Mouse (Mus musculus) 416B (cell line): ENCODE results near the gene Slc26a1.

Experiments
- DNase-seq: peaks from one replicate; pipeline ENCODE4 v3.0.0; 2011; ENCODE audit warnings: low read depth

Slc26a1 gene

DNA sequence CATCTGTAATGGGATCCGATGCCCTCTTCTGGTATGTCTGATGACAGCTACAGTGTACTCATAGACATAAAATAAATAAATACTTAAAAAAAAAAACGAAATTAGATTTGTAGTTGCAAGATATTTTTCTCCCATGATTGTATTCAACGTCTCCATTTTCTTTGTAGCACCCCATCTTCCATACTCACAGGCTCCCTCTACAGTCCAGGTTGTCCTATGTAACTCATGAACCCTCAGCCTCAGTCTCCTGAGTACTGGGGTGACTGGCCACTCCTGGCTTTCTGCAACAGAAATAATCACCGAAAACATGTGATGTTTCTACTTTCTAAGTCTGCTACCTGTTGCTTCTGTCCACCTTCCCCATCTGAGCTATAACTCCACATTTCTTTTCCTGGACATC is 15.8 kb upstream of the Slc26a1 start:
- peak; percentile 52 for DNase-seq

DNA sequence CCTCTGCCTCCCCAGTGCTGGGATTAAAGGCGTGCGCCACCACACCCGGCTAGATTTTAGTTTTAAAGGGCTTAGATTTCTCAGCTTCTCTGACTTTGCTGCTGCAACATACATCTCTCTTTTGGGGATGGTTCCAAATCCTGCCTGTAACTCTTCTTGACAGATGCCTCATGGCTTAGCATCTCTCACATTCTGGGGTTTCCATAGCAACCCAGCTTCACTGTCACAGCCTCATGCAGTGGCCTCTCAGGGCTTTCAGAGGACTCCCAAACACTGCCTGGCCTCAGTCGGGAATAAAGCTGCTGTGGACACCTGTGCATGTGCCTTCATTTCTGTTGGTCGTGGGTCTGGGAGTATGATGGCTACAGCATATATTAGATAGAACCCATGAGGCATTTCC is 13.7 kb upstream of the Slc26a1 start:
- DNase-seq = no peak

DNA sequence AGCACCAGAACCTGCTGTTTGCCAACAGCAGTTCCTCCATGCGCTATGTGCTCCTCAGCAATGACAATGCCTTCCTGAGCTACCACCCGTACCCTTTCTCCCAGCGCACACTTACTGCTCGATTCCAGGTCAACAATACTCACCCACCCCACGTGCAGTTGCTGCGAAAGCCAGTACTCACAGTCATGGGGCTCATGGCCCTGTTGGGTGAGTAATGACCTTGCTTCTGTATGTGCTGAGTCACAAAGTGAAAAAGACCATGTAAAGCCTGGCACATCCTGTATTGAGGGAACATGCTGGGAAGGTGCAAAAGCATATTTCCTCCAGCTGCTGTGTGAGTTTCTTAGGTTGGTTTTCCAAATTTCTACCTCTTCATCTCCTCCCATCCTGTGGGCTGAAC is 5.5 kb upstream of the Slc26a1 start:
- DNase-seq = peak; percentile 41

DNA sequence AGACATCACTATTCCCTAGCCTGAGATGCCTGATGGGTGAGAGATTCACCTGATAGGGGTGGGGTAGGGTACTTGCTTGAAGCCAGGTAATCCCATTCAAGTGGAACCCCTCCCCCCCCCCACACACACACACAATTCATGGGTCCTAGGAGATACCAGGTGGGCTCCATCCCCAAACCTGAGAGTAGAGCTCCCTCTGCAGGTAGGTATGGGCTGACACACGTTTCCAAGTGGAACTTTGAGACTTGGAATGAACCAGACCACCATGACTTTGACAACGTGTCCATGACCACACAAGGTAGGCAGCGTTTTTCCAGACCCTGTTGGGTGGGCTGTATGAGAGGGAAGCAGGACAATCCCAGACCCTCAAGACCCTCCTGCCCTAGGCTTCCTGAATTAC is 4.5 kb upstream of the Slc26a1 start:
- DNase-seq = no peak

DNA sequence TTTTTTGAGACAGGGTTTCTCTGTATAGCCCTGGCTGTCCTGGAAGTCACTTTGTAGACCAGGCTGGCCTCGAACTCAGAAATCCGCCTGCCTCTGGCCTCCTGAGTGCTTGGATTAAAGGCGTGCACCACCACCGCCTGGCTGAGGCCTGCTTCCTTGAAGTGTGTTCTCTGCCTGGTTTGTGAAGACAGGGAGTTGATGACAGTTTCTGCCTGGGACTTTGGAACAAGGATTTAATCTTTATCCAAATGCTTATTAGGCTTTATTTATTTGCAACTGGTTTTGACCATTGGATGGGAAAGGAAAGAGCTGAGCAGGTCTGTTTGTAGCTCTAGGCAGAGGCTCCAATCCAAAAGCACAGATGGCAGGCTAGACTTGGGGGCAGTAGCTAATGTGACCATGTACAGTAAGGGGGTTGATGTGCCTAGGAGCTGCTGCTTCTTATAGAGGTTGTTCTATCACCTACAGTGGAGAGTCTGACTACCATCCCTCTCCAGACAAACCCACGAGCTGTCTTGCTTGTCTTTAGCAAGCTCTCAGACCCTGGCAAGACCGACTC is 3.0 kb upstream of the Slc26a1 start:
- DNase-seq = no peak

DNA sequence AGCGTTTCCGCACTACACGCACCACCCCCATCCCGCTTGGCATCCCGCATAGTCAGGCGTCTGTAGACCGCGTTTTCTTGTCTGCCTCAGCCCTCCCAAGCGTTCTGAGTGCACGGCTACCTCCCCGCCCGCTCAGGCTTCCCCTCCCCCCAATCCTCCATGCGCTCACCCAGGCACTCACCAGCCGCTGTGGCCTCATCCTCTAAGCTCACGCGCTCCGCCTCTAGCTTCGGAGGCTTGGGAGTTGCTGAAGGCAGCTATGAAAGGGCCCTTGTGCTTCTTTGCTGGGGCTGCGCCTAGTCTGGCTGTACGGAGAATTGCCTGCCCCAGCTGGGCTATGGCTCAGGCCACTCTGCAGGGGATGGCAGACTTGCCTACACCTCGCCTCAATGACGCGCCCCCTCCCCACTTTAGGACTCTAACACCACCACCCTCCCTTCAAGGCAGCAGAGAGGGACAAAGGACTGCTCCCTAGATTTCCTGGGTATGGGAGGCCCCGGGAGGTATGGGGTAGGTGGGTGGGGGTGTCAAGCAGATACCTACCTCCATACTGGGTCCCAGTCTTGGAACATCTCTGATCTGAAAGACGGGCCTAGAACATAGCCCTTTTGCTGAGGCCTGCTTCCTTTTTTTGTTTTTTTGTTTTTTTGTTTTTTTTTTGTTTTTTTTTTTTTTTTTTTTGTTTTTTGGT is 2.4 kb upstream of the Slc26a1 start:
- no peak for DNase-seq

DNA sequence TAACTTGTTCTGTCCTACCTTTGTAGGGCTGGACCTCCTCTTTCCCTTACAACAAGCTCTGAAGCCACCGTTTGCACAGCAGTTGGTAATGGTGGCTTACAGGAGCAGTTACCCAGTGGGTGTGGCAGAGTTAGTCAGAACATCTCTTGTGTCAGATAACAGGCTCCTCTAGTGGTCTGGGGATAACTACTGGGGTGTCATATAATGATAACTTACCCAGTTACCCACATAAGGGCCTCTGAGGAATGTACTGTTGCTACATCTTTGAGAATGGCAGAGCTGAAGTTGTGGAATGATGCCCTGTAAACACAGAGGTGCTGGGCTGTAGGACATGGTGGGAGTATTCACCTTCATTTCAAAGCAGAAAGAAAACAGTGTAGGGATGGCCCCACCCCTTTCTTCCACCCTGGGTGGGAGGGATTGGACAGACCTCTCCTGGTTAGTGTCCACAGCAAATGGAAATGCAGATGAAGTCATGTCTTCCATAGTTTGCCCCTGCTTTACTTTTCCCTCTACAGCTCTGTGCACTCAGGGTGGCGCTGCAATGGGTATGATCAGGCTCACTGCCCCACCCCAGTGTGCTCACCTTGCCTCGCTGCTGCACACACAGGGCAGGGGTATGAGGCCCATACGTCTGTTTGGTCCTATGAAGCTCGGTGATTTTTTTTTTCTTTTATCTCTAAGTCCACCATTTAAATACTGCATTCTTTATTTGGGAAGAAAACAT is 1.6 kb upstream of the Slc26a1 start:
- no peak for DNase-seq

DNA sequence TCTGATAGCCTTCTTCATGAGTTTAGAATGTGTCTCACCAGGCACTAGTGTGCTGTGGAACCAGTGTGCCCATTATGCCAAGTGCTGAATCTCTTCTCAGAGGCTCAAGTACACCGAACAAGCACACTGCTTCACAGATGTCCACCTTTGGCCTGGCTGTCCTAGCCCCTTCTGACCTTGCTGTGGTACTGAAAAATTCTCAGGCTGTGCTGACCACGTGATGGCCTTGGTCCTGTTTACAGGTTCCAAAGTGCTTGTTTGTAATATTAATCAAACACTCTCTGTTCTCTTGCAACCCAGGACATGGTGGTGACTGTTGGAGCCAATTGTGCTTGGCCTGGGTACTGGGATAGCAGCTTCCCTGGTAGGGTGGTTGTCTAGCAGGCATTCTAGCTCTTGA is 745 bp downstream of the Slc26a1 start:
- no peak for DNase-seq

DNA sequence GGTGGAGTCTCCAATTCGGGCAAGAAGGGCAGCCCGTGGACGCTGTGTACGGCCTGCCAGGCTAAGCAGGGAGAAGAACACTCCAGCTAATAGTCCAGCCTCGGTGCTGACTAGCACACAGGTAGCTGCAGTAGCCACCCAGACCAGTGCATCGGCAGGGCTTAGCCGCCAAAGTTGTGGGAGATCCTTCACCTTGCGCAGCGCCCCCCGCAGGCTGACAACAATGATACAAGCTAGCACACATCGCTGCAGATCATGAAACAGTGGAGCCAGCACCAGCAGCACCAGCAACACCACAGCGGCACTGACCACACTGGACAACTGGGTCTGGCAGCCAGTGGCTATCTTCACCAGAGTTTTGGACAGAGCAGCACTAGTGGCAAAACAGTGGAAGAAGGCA is 3.6 kb downstream of the Slc26a1 start:
- no peak for DNase-seq

DNA sequence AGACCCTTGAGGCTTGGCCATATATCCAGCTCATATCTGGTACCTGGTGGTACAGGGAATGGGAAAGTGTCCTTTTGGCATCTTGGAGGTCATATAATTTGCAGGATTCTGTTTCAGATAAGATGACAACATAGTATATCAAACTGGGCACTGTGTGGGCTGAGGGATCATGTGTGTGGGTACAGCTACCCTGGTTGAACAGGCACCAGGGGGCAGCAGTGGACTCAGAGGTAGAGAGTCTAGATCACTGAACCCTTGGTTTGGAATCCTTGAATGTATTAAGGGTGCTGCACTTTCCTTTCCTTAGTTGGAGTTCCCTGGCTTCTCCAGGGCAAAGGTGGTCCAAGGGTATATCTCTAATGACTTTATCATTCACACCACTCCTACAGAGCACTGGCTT is 4.6 kb downstream of the Slc26a1 start:
- peak; percentile 81 for DNase-seq

DNA sequence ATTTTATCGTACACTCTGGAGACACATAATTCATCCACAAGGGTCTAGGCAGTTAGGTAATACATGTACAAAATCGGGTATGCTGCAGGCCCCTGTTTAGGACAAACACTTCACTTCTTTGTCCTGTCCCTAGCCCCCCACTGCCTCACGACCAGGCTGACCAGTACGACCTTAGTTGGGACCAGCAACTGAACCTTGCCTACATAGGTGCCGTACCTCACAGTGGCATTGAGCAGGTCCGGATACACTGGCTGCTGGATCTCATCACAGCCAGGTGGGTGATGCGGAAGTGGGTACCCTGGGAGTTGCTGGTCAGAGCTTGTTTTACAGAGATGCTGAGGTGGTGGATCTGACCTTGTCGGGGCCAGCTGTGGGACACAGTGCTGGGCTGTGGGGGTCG is 5.4 kb downstream of the Slc26a1 start:
- no peak for DNase-seq

DNA sequence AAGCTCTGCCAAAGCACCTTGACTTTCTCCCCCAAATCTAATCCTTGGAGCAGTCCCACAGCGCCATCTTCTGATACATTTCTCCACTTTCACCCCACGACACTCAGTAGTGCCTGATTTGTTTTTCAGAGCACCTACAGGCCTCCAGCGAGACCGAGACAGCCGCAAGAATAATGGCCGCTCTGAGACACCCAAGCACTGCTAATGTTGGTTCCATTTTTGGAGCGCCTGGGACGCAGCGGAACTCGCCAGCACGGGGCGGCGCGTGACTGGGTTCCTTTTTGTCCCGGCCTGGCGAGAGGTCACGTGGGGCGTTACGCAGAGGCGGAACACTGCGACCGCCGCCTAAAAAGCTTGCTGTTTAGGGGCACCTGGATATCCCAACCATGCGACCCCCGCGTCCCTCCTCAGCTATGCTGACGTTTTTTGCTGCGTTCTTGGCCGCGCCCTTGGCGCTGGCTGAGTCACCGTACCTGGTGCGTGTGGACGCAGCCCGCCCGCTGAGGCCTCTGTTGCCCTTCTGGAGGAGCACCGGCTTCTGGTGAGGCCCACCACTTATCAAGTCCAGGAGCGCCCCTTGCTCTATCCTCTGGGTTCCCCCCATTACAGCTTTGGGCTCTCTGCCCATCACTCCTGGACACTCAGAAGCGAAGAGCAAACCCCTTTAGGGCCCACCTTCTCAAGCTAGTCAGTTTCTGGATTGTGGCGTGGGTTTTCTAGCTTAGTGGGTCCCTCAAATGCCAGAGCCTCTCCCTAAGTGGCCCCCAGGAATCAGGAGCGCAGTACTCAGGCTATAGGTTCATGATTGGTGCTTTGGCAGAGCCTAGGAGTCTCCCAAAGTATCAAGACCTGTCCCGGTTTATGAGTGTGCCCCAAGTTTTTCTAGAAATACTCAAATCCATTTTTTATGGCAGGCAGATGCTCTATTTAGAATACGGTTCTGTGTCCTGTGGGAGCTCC is 6.1 kb downstream of the Slc26a1 start, which contains the start of gene Dgkq:
TSS of gene Dgkq (minus strand) at position 696 of the 960 bp plus-strand sequence.
- peak; percentile 91 for DNase-seq

DNA sequence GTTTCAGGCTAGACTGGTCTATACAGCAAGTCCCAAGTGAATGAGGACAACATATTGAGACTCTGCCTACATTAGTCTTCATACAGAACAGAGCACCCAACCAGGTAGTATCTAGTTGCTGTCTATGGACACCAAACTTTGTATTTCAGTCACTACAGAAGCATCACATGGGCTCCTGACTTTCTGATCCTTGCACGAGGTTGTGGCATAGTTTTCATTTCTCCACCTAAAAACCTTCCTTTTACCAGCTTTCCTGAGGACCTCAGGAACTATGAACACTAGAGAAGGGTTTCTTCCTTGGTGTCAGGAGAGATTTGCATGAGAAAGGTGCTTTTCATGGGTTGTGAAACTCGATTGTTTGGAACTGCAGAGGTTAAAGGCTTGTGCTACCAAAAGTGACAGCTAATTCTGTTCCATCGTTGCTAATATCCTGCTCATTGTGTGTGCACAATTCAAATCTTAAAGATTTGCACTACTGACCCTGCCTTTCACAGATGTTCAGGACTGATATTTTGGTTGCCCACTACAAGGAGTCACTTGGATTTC is 6.9 kb downstream of the Slc26a1 start:
- no peak for DNase-seq

DNA sequence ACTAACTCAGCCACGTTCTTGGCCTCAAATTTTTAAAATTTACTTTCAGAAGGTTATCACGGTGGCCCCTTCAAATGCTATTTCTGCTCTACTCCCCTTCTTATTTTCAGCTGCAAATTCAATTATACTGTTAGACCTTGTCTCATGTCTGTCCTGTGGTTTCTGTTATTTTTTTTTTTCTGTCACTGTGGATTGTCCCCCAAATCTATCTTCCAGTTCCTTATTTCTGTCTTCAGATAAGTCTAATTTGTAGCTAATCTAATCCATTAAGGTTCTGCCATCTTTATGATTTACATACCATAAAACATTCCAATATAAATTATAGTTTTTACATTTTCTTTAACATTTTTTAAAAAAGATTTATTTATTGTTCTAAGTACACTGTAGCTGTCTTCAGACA is 8.0 kb downstream of the Slc26a1 start:
- DNase-seq = no peak

DNA sequence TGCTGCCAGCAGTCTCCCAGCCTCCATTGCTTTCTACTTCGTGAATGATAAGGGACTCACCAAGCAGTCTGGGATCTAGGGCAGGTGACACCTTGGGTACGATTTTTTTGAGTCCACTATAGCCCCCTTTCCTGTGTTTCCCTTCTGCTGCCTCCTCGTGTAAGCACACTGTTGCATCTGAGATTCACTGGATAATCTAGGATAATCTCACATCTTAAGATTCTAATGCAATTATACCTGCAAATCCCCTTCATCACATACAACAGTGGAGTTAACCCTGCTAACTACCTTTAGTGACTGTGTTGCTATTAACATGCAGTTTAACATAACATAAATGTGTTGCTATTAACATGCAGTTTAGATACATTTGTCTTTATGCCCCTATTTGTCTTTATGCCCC is 10.3 kb downstream of the Slc26a1 start:
- no peak for DNase-seq

DNA sequence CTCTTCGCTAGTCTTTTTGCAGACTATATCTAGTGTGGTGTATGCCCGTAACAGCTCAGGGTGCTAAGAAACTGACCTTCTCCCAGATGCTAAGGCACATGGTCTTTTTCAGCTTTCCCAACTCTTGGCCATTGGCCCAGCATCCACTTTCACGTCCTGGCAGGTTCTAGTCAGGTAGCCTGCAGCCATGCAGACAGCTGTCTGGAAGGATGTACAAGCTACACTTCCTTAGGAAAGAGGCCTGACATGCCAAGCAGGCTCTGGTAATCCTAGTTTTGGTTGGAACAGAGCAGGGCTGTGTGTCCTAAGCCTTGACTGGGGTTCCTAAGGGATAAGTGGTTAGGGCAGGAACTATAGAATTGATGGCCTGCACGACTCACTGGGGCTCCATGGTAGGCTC is 12.6 kb downstream of the Slc26a1 start:
- no peak for DNase-seq

DNA sequence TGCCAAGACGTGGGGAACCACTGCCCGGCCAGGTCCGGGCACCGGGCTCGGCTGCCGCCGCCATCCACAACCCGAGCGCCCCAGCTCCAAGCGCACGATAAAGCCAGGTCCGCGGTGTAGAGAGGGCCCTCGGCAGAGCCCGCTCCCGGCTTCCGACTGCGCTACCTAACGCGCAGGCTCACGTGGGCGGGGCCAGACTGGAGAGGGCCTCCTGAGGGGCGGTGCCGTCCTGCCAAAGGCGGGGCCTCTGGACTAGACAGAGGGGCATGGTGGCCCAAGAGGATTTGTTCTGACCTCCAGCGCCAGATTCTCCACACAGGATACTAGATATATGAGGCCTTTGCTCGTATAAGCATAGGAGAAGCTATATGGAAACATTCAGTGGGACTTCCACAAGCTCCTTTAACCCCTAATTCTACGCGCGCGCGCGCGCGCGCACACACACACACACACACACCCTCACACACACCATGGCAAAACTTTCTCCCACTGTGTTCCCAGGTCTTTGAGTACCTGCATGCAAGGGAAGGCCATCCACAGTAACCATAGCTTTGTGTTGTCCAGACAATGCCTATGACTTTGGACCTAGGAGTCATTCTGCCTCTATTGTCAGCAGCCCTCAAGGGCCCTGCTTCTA is 14.6 kb downstream of the Slc26a1 start:
- peak; percentile 88 for DNase-seq

DNA sequence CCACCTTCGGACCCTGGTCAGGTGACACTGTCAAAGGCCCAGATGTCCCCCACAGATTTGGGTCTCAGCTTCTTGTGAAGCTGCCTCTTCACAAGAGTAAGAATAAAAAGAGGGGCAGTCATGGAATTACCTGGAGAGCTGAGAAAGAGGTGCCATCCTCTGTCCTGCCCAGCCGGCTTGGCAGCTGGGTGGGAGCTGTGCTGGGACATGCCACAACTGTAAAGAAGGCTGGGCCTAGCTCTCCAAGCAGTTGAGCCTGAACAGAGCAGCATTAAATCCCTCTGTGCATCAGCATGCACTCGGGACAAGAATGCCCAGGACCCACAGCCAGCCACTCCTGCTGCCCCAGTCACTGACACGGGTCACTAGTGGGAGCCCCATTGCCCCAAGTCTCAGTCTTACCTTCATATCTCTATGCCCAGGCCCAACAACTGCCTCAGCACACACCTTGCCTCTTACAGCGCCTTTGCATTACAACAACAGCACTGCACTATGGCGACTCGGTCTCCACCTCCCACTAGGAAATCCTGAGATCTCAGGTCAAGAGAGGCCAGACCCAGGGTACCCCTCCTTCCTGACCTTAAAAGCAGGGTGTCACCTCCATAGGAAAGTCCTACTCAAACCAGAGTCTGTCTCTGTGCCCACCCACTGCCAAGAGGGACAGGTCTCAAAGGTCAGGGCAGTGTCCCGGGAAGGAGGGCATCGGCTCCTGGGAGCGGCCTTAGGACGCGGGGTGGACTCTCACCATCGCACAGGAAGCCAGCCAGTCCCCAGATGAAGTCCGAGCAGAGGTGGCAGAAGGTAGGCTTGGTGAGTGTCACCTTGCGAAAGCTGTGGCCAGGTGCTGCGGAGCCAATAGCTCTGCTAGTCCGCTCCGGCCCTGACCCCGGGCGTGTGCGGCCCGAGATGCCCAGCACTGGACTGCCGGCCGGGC is 15.4 kb downstream of the Slc26a1 start, which contains the start of gene Idua:
TSS of gene Idua (plus strand) at position 634 of the 934 bp plus-strand sequence.
- peak; percentile 26 for DNase-seq

DNA sequence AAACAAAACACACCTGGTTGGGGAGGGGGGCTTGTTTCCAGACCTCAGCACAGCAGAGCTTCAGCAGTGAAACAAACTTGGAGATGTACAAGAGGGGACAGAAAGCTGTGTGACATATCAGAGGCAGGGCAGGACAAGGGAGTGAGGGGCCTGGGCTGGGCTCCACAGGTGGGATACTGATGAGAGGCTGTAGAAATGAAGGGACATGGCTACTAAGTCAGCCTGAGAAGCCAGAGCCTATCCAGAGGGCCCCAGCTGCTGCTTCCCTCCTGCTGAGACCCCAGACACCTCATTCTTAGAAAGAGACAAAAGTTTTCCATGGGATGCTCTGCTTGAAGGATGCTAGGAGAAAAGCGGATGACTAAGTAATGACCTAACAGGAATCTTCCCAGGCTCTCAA is 16.8 kb downstream of the Slc26a1 start:
- DNase-seq = no peak

DNA sequence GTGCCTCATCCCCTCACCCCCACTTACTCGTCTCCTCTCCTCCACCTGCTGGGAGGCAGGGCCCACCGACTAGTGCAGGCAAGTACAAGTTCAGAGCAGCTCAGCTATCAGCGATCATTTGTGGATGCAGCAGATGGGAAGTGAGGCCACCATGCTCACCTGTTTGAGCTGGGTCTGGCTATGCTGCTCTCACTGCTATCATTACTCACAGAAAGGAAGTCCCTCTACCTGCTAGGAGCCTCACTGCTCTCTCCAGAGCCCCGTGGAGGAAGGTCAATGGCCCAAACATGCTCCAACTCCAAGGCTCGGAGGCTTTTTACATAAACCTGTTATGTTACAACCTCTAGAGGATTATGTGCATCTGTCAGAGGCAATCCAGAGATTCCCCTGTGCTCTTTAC is 18.0 kb downstream of the Slc26a1 start:
- no peak for DNase-seq
